8 mouse cellular contexts compared by ENCODE assay signal in the genomic region with DNA sequence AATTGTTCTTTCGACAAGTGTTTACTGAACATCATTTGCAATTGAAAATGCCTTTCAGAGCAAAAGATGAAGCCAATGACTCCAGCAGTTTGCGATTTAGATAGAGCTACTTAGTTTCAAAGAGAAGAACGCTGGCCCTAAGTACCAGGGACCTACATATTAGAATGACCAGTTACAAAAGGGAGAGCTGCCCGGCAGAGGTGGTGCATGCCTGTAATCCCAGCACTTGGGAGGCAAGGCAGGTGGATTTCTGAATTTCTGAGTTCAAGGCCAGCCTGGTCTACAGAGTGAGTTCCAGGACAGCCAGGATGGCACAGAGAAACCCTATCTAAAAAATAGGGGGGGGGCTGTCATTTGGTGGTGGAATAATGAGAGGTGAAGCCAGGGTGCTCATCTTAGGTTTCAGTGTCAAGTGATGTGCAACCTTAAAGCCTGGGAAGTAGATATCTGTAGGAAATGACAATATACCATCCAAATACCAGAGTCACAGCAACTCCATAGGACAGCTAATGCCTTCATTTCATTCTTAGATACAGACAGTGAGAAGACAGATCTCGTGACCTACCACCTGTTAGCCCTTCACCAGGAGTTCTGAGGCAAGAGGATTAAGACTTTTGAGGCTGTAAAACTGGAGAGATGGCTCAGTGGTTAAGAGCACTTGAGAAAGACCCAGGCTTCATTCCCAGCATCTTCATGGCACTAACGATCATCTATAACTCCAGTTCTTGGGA. TPM values are rescaled to one million over a fixed set of nuclear protein-coding genes. Genes with fewer than 3 reads are reported as not detected.
DNase-seq lines count a peak whose midpoint lies in the region; ATAC-seq and TF ChIP-seq lines count a peak whose summit lies in the region.

No protein-coding gene starts in this region.

- no peak for TF ChIP-seq CTCF in CH12.LX (conservative IDR thresholded peaks at IDR 0.05 in 1 of 2, IDR thresholded peaks at IDR 0.05 in 1 of 2; ENCODE audit: low read depth in 2 of 2, low read length in 2 of 2)
- no peak for TF ChIP-seq CTCF in liver, postnatal 0 days (IDR thresholded peaks at IDR 0.05; ENCODE audit: low read depth)

- intact Hi-C loops in left cerebral cortex, postnatal 25 days (cut with DNase I), result loop anchor here (1.0 to 2.0 kb wide), 3 partner anchors 39 to 82 kb away; a partner anchor contains a TSS

- no peaks in the 10 kb centered on the region; the same call in 1 of the 2 replicates for H3K36me3 ChIP-seq in erythroblast, embryonic 14.5 days (ENCODE audit: control insufficient read depth)
- H3K36me3 ChIP-seq in CH12.LX (replicated peaks in 1 of 2; ENCODE audit: control insufficient read depth in 1 of 2, insufficient read depth in 1 of 2, low read length in 1 of 2), result peaks cover 0 to 4% of the 10 kb centered on the region in 2 experiments
- no peaks in the 10 kb centered on the region for H3K36me3 ChIP-seq in hindbrain, embryonic 11.5 days (ENCODE audit: control insufficient read depth, insufficient read depth, low read length)
- H3K36me3 ChIP-seq in liver, postnatal 0 days (replicated peaks; ENCODE audit: insufficient read depth, low read length), result no peaks in the 10 kb centered on the region

- TF ChIP-seq EP300 in CH12.LX (IDR thresholded peaks at IDR 0.05; ENCODE audit: low read length), result no peak
- TF ChIP-seq EP300 in liver, postnatal 0 days (IDR thresholded peaks at IDR 0.05; ENCODE audit: low read depth), result no peak

- H3K9me3 ChIP-seq in erythroblast, embryonic 14.5 days (ENCODE audit: control insufficient read depth, low read length), result no peaks in the 10 kb centered on the region
- H3K9me3 ChIP-seq in CH12.LX (replicated peaks; ENCODE audit: low read length), result no peaks in the 10 kb centered on the region
- no peaks in the 10 kb centered on the region for H3K9me3 ChIP-seq in hindbrain, embryonic 11.5 days (ENCODE audit: control insufficient read depth, low read length)
- H3K9me3 ChIP-seq in liver, postnatal 0 days (ENCODE audit: low read length), result no peaks in the 10 kb centered on the region

- TF ChIP-seq POLR2A in CH12.LX (IDR thresholded peaks at IDR 0.05; ENCODE audit: low read depth, low read length), result no peak

- peak overlapping the region; percentile 92 for H3K4me2 ChIP-seq in CH12.LX (ENCODE audit: insufficient read depth, low read depth, poor library complexity, severe bottlenecking)
- peak overlapping the region; percentile 85; the same call in 1 of the 2 replicates for H3K4me2 ChIP-seq in hindbrain, embryonic 11.5 days (replicated peaks; ENCODE audit: low read depth, low read length)
- peak overlapping the region; percentile 86 for H3K4me2 ChIP-seq in liver, postnatal 0 days (ENCODE audit: low read depth, low read length)

- 56% methylated on average over 6 of the region's 6 CpGs for WGBS in hindbrain, embryonic 11.5 days
- WGBS in liver, postnatal 0 days (ENCODE audit: insufficient replicate concordance), result 62% methylated on average over 6 of the region's 6 CpGs

- in situ Hi-C loops in CH12.LX (cut with MboI; ENCODE audit: low pct_ligation_motif_present, low pct_unique_long_range_greater_than_20kb, low sequenced_read_pairs), result loop anchor here (5.0 to 10.0 kb wide), 3 partner anchors 68 to 355 kb away; no protein-coding TSS in a partner anchor

- no peak for DNase-seq in CH12.LX (ENCODE audit: extremely low read depth)
- no peak for DNase-seq in hindbrain, embryonic 11.5 days (ENCODE audit: low spot score)
- DNase-seq in liver, postnatal 0 days, result no peak
- DNase-seq in retina, postnatal 1 day, result no peak
- no peak for DNase-seq in left cerebral cortex, postnatal 25 days (ENCODE audit: low spot score in 2 of 2)
- DNase-seq in ovary, adult 18-20 months (ENCODE audit: low spot score), result no peak

- H3K4me1 ChIP-seq in erythroblast, embryonic 14.5 days (ENCODE audit: control insufficient read depth), result peaks cover 55% of the 10 kb centered on the region
- peaks cover 16 to 48% of the 10 kb centered on the region in 2 experiments for H3K4me1 ChIP-seq in CH12.LX (ENCODE audit: control insufficient read depth in 1 of 2, insufficient read depth in 2 of 2)
- peaks cover 10% of the 10 kb centered on the region for H3K4me1 ChIP-seq in hindbrain, embryonic 11.5 days (replicated peaks; ENCODE audit: control insufficient read depth, insufficient read depth, low read length)
- H3K4me1 ChIP-seq in liver, postnatal 0 days (ENCODE audit: insufficient read depth), result peaks cover 38% of the 10 kb centered on the region

- peak overlapping the region; percentile 5; the same call in 1 of the 2 replicates for H3K27ac ChIP-seq in CH12.LX (ENCODE audit: insufficient read depth, low read depth)
- no peak overlapping the region for H3K27ac ChIP-seq in hindbrain, embryonic 11.5 days (ENCODE audit: low read depth, low read length)
- H3K27ac ChIP-seq in liver, postnatal 0 days (ENCODE audit: low read depth), result 0 out of 2 replicates have a peak overlapping the region, but pooled peaks have one; percentile 99

- peak overlapping the region; percentile 65 for H3K9ac ChIP-seq in CH12.LX (ENCODE audit: insufficient read depth, low read depth)
- peak overlapping the region; percentile 72; the same call in 1 of the 2 replicates for H3K9ac ChIP-seq in hindbrain, embryonic 11.5 days (ENCODE audit: low read depth, low read length)
- H3K9ac ChIP-seq in liver, postnatal 0 days (replicated peaks), result no peak overlapping the region

- peak overlapping the region; percentile 95 for H3K4me3 ChIP-seq in erythroblast, embryonic 14.5 days (replicated peaks)
- H3K4me3 ChIP-seq in CH12.LX (replicated peaks in 1 of 3; ENCODE audit: low read depth in 2 of 3, low read length in 2 of 3, poor library complexity in 1 of 3), result peak overlapping the region in 2 of 3 experiments; percentile 65 to 81
- H3K4me3 ChIP-seq in hindbrain, embryonic 11.5 days (ENCODE audit: low read depth, low read length), result peak overlapping the region; percentile 98
- H3K4me3 ChIP-seq in liver, postnatal 0 days (ENCODE audit: low read depth, low read length), result 0 out of 2 replicates have a peak overlapping the region, but pooled peaks have one; percentile 100

- peaks cover 34% of the 10 kb centered on the region for H3K79me2 ChIP-seq in CH12.LX (replicated peaks; ENCODE audit: control insufficient read depth, extremely low read depth, insufficient read depth, poor library complexity, severe bottlenecking)

- no peak for ATAC-seq in erythroblast, adult 5-6 weeks (replicated peaks; ENCODE audit: low FRiP score, poor library complexity, severe bottlenecking)
- no peak for ATAC-seq in hindbrain, embryonic 11.5 days (ENCODE audit: low FRiP score)
- no peak for ATAC-seq in liver, postnatal 0 days

- H3K27me3 ChIP-seq in erythroblast, embryonic 14.5 days (ENCODE audit: control insufficient read depth), result no peaks in the 10 kb centered on the region
- no peaks in the 10 kb centered on the region for H3K27me3 ChIP-seq in CH12.LX (replicated peaks)
- no peaks in the 10 kb centered on the region for H3K27me3 ChIP-seq in hindbrain, embryonic 11.5 days (ENCODE audit: control insufficient read depth, insufficient read depth, low read length)
- H3K27me3 ChIP-seq in liver, postnatal 0 days (ENCODE audit: insufficient read depth, low read length), result no peaks in the 10 kb centered on the region

- dilution Hi-C loops in CH12.LX (cut with MboI; ENCODE audit: extremely low pct_ligation_motif_present, extremely low pct_unique_long_range_greater_than_20kb, low sequenced_read_pairs), result no loop called here

- TF ChIP-seq RAD21 in CH12.LX (IDR thresholded peaks at IDR 0.05; ENCODE audit: low read depth, low read length), result no peak

TF ChIP-seq in CH12.LX, 34 proteins besides CTCF, POLR2A, EP300 and RAD21:
- TF ChIP-seq MXI1 (IDR thresholded peaks at IDR 0.05; ENCODE audit: low read depth, low read length), result 0 out of 2 replicates have a peak, but pooled peaks have one; percentile 2
- TF ChIP-seq NELFE (IDR thresholded peaks at IDR 0.05; ENCODE audit: low read depth, low read length), result no peak
- 0 out of 2 replicates have a peak, but pooled peaks have one; percentile 17 for TF ChIP-seq BHLHE40 (IDR thresholded peaks at IDR 0.05; ENCODE audit: low read depth, low read length)

RNA-seq across cellular contexts. Expression of a gene that starts 1.6 kb away (rescaled TPM):
- 3.4 and 3.8 TPM in 2 replicates for polyA plus RNA-seq in erythroblast, embryonic 14.5 days (2012)
- 27.4 and 34.4 TPM in 2 replicates for total RNA-seq in erythroblast, adult 5-6 weeks (2015; ENCODE audit: low replicate concordance)
- total RNA-seq in erythroblast, adult 5-6 weeks (2017; ENCODE audit: low replicate concordance), result 12.0 and 21.9 TPM in 2 replicates
- 63.6 and 67.7 TPM in 2 replicates for total RNA-seq in CH12.LX (2012; rRNA removed)
- 110 and 117 TPM in 2 replicates for total RNA-seq in CH12.LX (2014; rRNA removed)
- 228 and 241 TPM in 2 replicates for polyA plus RNA-seq in CH12.LX (2012; ENCODE audit: insufficient read length, low read depth)
- polyA plus RNA-seq in hindbrain, embryonic 11.5 days (2014; fragmentation: Nextera tagmentation; extraction: Ambion mirVana), result 76.7 and 79.2 TPM in 2 replicates
- 40.4 and 45.6 TPM in 2 replicates for polyA plus RNA-seq in liver, postnatal 0 days (2015; fragmentation: Nextera tagmentation; extraction: Ambion mirVana)
- 100 to 1,000 TPM; 204 TPM for total RNA-seq in left cerebral cortex, postnatal 25 days (2021)

RNA-seq across cellular contexts. Expression of a gene that starts 55.2 kb away (rescaled TPM):
- polyA plus RNA-seq in erythroblast, embryonic 14.5 days (2012), result 6.1 and 6.3 TPM in 2 replicates
- total RNA-seq in erythroblast, adult 5-6 weeks (2015; ENCODE audit: low replicate concordance), result 5.6 and 8.5 TPM in 2 replicates
- total RNA-seq in erythroblast, adult 5-6 weeks (2017; ENCODE audit: low replicate concordance), result 8.7 and 13.5 TPM in 2 replicates
- total RNA-seq in CH12.LX (2012; rRNA removed), result 19.0 and 27.4 TPM in 2 replicates
- 4.8 and 6.4 TPM in 2 replicates for total RNA-seq in CH12.LX (2014; rRNA removed)
- 13.5 and 15.0 TPM in 2 replicates for polyA plus RNA-seq in CH12.LX (2012; ENCODE audit: insufficient read length, low read depth)
- polyA plus RNA-seq in hindbrain, embryonic 11.5 days (2014; fragmentation: Nextera tagmentation; extraction: Ambion mirVana), result 15.5 and 16.4 TPM in 2 replicates
- polyA plus RNA-seq in liver, postnatal 0 days (2015; fragmentation: Nextera tagmentation; extraction: Ambion mirVana), result 4.1 and 4.2 TPM in 2 replicates
- total RNA-seq in left cerebral cortex, postnatal 25 days (2021), result 10 to 100 TPM; 54.9 to 59.1 TPM
